Mouse (Mus musculus) hindbrain, embryonic 14.5 days (tissue): Measurements from ENCODE around the gene Gm10638. TPM values are rescaled to one million over a fixed set of nuclear protein-coding genes. Genes with fewer than 3 reads are reported as not detected.
A peak's percentile ranks its signal among the peaks of the same experiment; 100 is the strongest.

ENCODE experiments used
- ATAC-seq: fragments of 200-750 bp; cut with Nextera tagmentation; 2 replicates; pipeline ENCODE4 v1.8.0; 2017; ENCODE audit warnings: moderate number of reproducible peaks, mild to moderate bottlenecking, moderate TSS enrichment, moderate library complexity; ENCODE audit not compliant: low FRiP score
- DNase-seq: peaks from one replicate; pipeline ENCODE4 v3.0.0-alpha.2; 2015; ENCODE audit warnings: low spot score
- H3K27ac ChIP-seq: fragments of 300-500 bp; sonication (generic); 2 replicates; pipeline ENCODE4 v1.5.1; 2014; ENCODE audit warnings: mild to moderate bottlenecking, moderate library complexity
- H3K27me3 ChIP-seq: fragments of 300-500 bp; sonication (generic); 2 replicates; pipeline ENCODE4 v1.6.1; 2014; ENCODE audit warnings: mild to moderate bottlenecking, low read length, mixed read lengths; ENCODE audit not compliant: control insufficient read depth, insufficient read depth
- H3K36me3 ChIP-seq: fragments of 300-500 bp; sonication (generic); replicated peaks from 2 replicates; pipeline ENCODE4 v1.6.1; 2014; ENCODE audit not compliant: control insufficient read depth, insufficient read depth
- H3K4me1 ChIP-seq: fragments of 300-500 bp; sonication (generic); replicated peaks from 2 replicates; pipeline ENCODE4 v1.6.1; 2014; ENCODE audit warnings: antibody characterized with exemption, low read length, mixed read lengths; ENCODE audit not compliant: control insufficient read depth, insufficient read depth
- H3K4me2 ChIP-seq: fragments of 300-500 bp; sonication (generic); replicated peaks from 2 replicates; pipeline ENCODE4 v1.6.1; 2014; ENCODE audit warnings: mild to moderate bottlenecking, moderate library complexity
- H3K4me3 ChIP-seq: fragments of 300-500 bp; sonication (generic); replicated peaks from 2 replicates; pipeline ENCODE4 v1.5.1; 2014; ENCODE audit warnings: mild to moderate bottlenecking, low read length
- H3K9ac ChIP-seq: fragments of 300-500 bp; sonication (generic); 2 replicates; pipeline ENCODE4 v1.6.1; 2014
- H3K9me3 ChIP-seq: fragments of 300-500 bp; sonication (generic); 2 replicates; pipeline ENCODE4 v1.6.1; 2016; ENCODE audit warnings: low read length; ENCODE audit not compliant: control insufficient read depth
- WGBS: fragments of 180-500 bp; shearing (Covaris S2); extraction: QIAGEN DNeasy Blood & Tissue Kit; methylation state at CpG from one replicate; pipeline ENCODE4 v1.1.7; 2014; 5-methylcytosine and 5-hydroxymethylcytosine counted together
- polyA plus RNA-seq: library from polyadenylated mRNA; unstranded; fragments of >200 nt; fragmentation: Nextera tagmentation; extraction: Ambion mirVana; gene quantifications from 2 replicates; pipeline ENCODE4 v1.2.1, GENCODE M21; 2014

Gene Gm10638
- polyA plus RNA-seq, 1 experiment from 2014 or later, result 7.1 TPM

GRCm38 (mm10) chr8:86749842-86750241, 4.3 kb downstream of the Gm10638 start:
- Histone ChIP-seq H3K27ac (no peak overlapping the region), H3K9me3 (no peaks in the 10 kb centered on the region), H3K36me3 (no peaks in the 10 kb centered on the region), H3K4me2 (no peak overlapping the region), H3K27me3 (no peaks in the 10 kb centered on the region), H3K4me3 (no peak overlapping the region), H3K4me1 (peaks cover 6% of the 10 kb centered on the region; the same call in 1 of the 2 replicates), H3K9ac (no peak overlapping the region)
- 58% methylated on average over 2 of the region's 2 CpGs for WGBS
- DNase-seq, result no peak
- ATAC-seq, result no peak

DNA sequence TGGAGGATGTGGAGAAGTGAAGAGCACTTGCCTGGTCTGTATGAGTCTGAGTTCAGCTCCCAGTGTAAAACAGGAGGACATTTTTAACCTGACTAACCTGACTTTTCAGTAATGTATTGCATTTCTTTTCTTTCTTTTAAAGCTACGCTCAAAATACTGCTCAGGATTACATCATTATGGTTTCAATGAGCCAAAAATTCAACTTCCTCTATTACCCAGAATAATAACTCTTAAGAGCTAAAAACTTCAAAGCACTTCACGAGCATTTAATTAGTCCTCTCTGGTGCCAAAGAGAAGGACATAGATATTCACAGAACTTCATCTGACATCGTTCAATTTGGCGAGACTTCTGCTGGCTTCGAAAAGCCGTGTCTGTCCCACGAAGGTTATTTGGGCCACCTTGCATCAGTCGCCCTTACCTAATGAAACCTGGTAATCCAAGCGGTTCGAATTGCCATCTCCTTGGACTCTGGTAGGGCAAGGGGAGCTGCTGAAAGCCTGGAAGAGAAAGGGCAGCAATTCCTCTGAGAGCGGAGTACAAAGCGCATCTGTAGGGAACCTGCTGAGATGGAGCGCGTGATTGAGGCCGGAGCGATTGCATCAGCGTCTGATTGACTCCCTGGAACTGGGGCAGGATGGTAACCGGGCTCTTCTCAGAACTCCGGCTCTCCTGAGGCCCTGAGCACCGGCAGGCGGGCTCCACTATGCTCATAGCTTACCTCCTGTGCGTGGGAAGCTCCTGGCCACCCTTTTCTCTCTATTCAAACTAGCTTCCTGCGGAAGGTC, 11.6 kb downstream of the Gm10638 start:
- WGBS, result 17% methylated on average over 23 of the region's 23 CpGs
- no peaks in the 10 kb centered on the region for H3K27me3 ChIP-seq
- no peaks in the 10 kb centered on the region for H3K36me3 ChIP-seq
- H3K4me3 ChIP-seq, result no peak overlapping the region
- H3K9me3 ChIP-seq, result no peaks in the 10 kb centered on the region
- H3K4me2 ChIP-seq, result peak overlapping the region; percentile 42
- no peak overlapping the region for H3K27ac ChIP-seq
- H3K4me1 ChIP-seq, result peaks cover 7% of the 10 kb centered on the region; the same call in 1 of the 2 replicates
- DNase-seq, result no peak
- no peak for ATAC-seq
- peak overlapping the region; percentile 20; the same call in 1 of the 2 replicates for H3K9ac ChIP-seq

DNA sequence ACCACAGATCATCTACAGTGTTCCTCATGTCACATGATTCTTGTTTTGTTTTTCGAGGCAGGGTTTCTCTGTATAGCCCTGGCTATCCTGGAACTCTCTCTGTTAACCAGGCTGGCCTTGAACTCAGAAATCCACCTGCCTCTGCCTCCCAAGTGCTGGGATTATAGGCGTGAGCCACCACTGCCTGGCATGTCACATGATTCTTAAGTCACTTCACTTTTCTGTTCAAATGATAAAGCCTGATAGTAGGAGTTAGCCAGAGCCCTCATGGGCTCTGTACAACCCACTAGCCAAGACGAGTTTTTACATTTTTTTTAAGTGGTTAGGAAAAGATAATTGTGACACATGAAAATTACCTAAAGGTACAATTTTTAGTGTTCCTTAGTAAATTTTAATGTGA, 13.2 kb downstream of the Gm10638 start:
- H3K4me1 ChIP-seq, result peaks cover 7% of the 10 kb centered on the region; the same call in 1 of the 2 replicates
- no peak for ATAC-seq
- no peak overlapping the region for H3K9ac ChIP-seq
- no peak overlapping the region for H3K4me2 ChIP-seq
- H3K9me3 ChIP-seq, result no peaks in the 10 kb centered on the region
- no peaks in the 10 kb centered on the region for H3K27me3 ChIP-seq
- H3K4me3 ChIP-seq, result no peak overlapping the region
- no peak overlapping the region for H3K27ac ChIP-seq
- 87% methylated on average over 3 of the region's 3 CpGs for WGBS
- no peaks in the 10 kb centered on the region for H3K36me3 ChIP-seq
- no peak for DNase-seq

DNA sequence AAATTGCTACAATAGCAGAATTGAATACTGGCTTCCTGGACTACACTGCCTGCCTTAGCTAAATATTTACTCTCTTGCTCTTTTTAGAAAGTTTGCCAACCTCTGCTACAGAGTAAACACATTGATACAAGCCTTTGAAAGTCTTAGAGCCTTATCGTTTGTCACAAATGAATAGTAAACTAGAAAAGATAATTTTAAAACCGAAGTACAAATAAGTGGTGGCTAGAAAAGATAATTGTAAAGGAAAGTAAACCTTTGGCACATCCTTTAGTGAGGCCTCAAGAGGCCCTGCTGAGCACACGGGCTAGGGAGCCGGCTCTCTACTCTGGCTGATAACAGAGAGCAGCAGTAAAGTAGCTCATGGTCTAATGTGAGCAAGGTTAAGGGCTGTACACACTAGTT, 13.6 kb downstream of the Gm10638 start:
- H3K9ac ChIP-seq, result no peak overlapping the region
- WGBS, result 66% methylated on average over 4 of the region's 4 CpGs
- no peak for DNase-seq
- no peaks in the 10 kb centered on the region for H3K9me3 ChIP-seq
- H3K27ac ChIP-seq, result no peak overlapping the region
- ATAC-seq, result no peak
- no peak overlapping the region for H3K4me3 ChIP-seq
- H3K4me1 ChIP-seq, result peaks cover 7% of the 10 kb centered on the region; the same call in 1 of the 2 replicates
- no peaks in the 10 kb centered on the region for H3K27me3 ChIP-seq
- H3K36me3 ChIP-seq, result no peaks in the 10 kb centered on the region
- H3K4me2 ChIP-seq, result no peak overlapping the region

GRCm38 (mm10) chr8:86760746-86761145, 15.2 kb downstream of the Gm10638 start:
- no peaks in the 10 kb centered on the region for H3K9me3 ChIP-seq
- H3K36me3 ChIP-seq, result no peaks in the 10 kb centered on the region
- H3K27ac ChIP-seq, result no peak overlapping the region
- ATAC-seq (no peak), DNase-seq (no peak)
- 75% methylated on average over 6 of the region's 6 CpGs for WGBS
- no peaks in the 10 kb centered on the region for H3K27me3 ChIP-seq
- no peak overlapping the region for H3K4me3 ChIP-seq
- H3K4me1 ChIP-seq, result peaks cover 7% of the 10 kb centered on the region; the same call in 1 of the 2 replicates
- H3K4me2 ChIP-seq, result no peak overlapping the region
- no peak overlapping the region for H3K9ac ChIP-seq

DNA sequence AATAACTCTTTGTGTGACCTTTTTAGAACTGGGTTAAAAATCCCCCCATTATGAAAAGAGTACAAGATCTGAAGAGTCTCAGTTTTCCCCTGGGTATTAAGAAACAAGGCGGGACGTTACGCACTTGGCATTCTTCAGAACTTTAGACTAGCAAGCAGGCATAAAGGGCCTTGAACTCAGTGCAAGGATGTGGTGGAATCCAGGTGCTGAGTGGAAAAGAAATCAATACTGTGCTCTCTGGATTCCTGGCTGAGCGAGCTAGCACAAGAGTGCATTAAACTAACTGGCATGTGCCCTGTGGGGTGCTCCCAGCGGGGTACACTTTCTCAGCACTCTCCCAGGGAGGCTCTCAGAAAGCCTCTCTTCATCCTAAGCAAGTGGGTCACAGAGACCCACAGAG, 17.3 kb downstream of the Gm10638 start:
- Histone ChIP-seq H3K27me3 (no peaks in the 10 kb centered on the region), H3K9ac (no peak overlapping the region), H3K4me3 (no peak overlapping the region), H3K27ac (no peak overlapping the region), H3K4me1 (no peaks in the 10 kb centered on the region), H3K36me3 (no peaks in the 10 kb centered on the region), H3K9me3 (no peaks in the 10 kb centered on the region), H3K4me2 (no peak overlapping the region)
- 59% methylated on average over 5 of the region's 5 CpGs for WGBS
- ATAC-seq (no peak), DNase-seq (no peak)

- no peaks in the 10 kb centered on the region for H3K36me3 ChIP-seq
- H3K4me2 ChIP-seq, result no peak overlapping the region
- no peak overlapping the region for H3K4me3 ChIP-seq
- ATAC-seq, result no peak
- no peaks in the 10 kb centered on the region for H3K9me3 ChIP-seq
- 89% methylated on average over 10 of the region's 10 CpGs for WGBS
- no peaks in the 10 kb centered on the region for H3K27me3 ChIP-seq
- no peaks in the 10 kb centered on the region for H3K4me1 ChIP-seq
- H3K9ac ChIP-seq, result no peak overlapping the region
- no peak overlapping the region for H3K27ac ChIP-seq
- no peak for DNase-seq
Observed at GRCm38 (mm10) chr8:86765155-86765554, 19.7 kb downstream of the Gm10638 start.

GRCm38 (mm10) chr8:86765669-86766068, 20.2 kb downstream of the Gm10638 start:
- no peaks in the 10 kb centered on the region for H3K4me1 ChIP-seq
- no peak overlapping the region for H3K9ac ChIP-seq
- no peaks in the 10 kb centered on the region for H3K9me3 ChIP-seq
- ATAC-seq (no peak), DNase-seq (no peak)
- no peak overlapping the region for H3K4me3 ChIP-seq
- WGBS, result 91% methylated on average over 8 of the region's 8 CpGs
- no peak overlapping the region for H3K27ac ChIP-seq
- H3K36me3 ChIP-seq, result no peaks in the 10 kb centered on the region
- H3K27me3 ChIP-seq, result no peaks in the 10 kb centered on the region
- H3K4me2 ChIP-seq, result no peak overlapping the region

DNA sequence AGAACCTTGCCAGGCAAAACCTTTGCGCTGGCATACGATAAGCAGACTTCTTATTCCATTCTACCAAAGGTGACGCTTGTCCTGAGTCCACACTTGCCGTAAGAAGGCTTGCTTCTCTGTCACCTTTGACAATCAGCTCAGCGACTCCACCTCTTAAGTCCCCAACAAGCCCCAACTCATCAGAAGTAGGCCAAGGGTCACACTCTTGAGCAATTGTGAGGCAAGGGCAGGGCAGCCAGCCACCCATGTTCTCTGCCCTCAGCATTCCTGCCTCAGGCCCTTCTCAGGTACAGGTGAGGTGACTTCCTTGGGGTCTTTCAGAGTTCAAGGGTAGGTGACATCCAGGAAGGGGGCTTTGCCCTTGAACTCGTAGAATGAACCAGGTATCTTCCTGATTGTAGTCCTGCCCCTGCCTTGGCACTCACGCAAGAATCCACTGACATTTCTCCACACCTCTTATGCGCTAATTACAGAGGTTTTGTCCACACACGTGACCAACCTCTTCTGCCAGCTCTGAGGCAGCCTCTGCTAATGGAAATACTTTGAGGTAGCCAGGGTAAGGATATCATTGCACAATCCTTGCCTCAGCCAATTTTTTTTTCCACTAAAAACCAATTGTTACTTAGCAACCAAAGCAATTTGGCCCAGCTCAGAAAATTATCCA, 21.2 kb downstream of the Gm10638 start:
- Histone ChIP-seq H3K9ac (no peak overlapping the region), H3K4me1 (no peaks in the 10 kb centered on the region), H3K4me3 (no peak overlapping the region), H3K36me3 (no peaks in the 10 kb centered on the region), H3K9me3 (no peaks in the 10 kb centered on the region), H3K4me2 (no peak overlapping the region), H3K27me3 (no peaks in the 10 kb centered on the region), H3K27ac (no peak overlapping the region)
- DNase-seq, result no peak
- ATAC-seq, result no peak
- 87% methylated on average over 9 of the region's 9 CpGs for WGBS
